ENCODE assay signal across 9 mouse cellular contexts in genomic region chr7:64286566-64286965, GRCm38 (mm10). TPM values are rescaled to one million over a fixed set of nuclear protein-coding genes. Genes with fewer than 3 reads are reported as not detected.
DNase-seq lines count a peak whose midpoint lies in the region; ATAC-seq and TF ChIP-seq lines count a peak whose summit lies in the region.
"Had no signal": no experiment of that assay in that cellular context is flagged by ENCODE, and none has a peak within 500 bp of the region (broad histone marks: within the 10 kb centered on the region; RNA-seq: fewer than 3 reads in every experiment).

No protein-coding gene starts in this region.

- no peak for TF ChIP-seq POLR2A in liver, adult 2 months (IDR thresholded peaks at IDR 0.05; ENCODE audit: extremely low read depth, insufficient read depth, low read length)

- TF ChIP-seq CTCF in liver, adult 2 months (IDR thresholded peaks at IDR 0.05; ENCODE audit: low read depth, low read length), result no peak

- intact Hi-C loops in gastrocnemius, postnatal 36 days (cut with DNase I), result loop anchor here (5.0 kb wide), 1 partner anchor 104 kb away; no protein-coding TSS in a partner anchor

- no peaks in the 10 kb centered on the region for H3K36me3 ChIP-seq in liver, adult 2 months (ENCODE audit: control insufficient read depth, insufficient read depth, low read length)
- no peaks in the 10 kb centered on the region for H3K36me3 ChIP-seq in forebrain, embryonic 16.5 days (ENCODE audit: control insufficient read depth, insufficient read depth)
- peaks cover 4% of the 10 kb centered on the region for H3K36me3 ChIP-seq in limb, embryonic 13.5 days
- H3K36me3 ChIP-seq in neural tube, embryonic 14.5 days (ENCODE audit: control insufficient read depth, insufficient read depth, low read length), result no peaks in the 10 kb centered on the region

- H3K4me3 ChIP-seq in liver, adult 2 months (ENCODE audit: insufficient read depth, low read depth, low read length), result no peak overlapping the region
- H3K4me3 ChIP-seq in forebrain, embryonic 16.5 days (replicated peaks; ENCODE audit: low read length), result no peak overlapping the region
- H3K4me3 ChIP-seq in limb, embryonic 13.5 days, result peak overlapping the region; percentile 82
- no peak overlapping the region for H3K4me3 ChIP-seq in neural tube, embryonic 14.5 days (ENCODE audit: low read depth, low read length)

- peak overlapping the region; percentile 70 for H3K4me2 ChIP-seq in forebrain, embryonic 16.5 days (ENCODE audit: low read length)
- peak overlapping the region; percentile 68 for H3K4me2 ChIP-seq in limb, embryonic 13.5 days (replicated peaks)
- peak overlapping the region; percentile 57; the same call in 1 of the 2 replicates for H3K4me2 ChIP-seq in neural tube, embryonic 14.5 days (ENCODE audit: low read depth, low read length)

- H3K27me3 ChIP-seq in liver, adult 2 months (ENCODE audit: control insufficient read depth, insufficient read depth, low read length), result no peaks in the 10 kb centered on the region; the same call in 1 of the 2 replicates
- no peaks in the 10 kb centered on the region for H3K27me3 ChIP-seq in forebrain, embryonic 16.5 days (replicated peaks; ENCODE audit: control insufficient read depth, insufficient read depth, low read length)
- no peaks in the 10 kb centered on the region for H3K27me3 ChIP-seq in limb, embryonic 13.5 days
- no peaks in the 10 kb centered on the region for H3K27me3 ChIP-seq in neural tube, embryonic 14.5 days (ENCODE audit: control insufficient read depth, insufficient read depth, low read length)
- H3K27me3 ChIP-seq: Patski had no signal

- no peak overlapping the region for H3K27ac ChIP-seq in liver, adult 2 months (replicated peaks; ENCODE audit: insufficient read depth, low read depth, low read length)
- H3K27ac ChIP-seq in forebrain, embryonic 16.5 days (ENCODE audit: low read length), result no peak overlapping the region
- H3K27ac ChIP-seq in limb, embryonic 13.5 days, result no peak overlapping the region
- no peak overlapping the region for H3K27ac ChIP-seq in neural tube, embryonic 14.5 days (ENCODE audit: low read depth, low read length)

- no peak for ATAC-seq in forebrain, embryonic 16.5 days
- no peak for ATAC-seq in limb, embryonic 13.5 days (ENCODE audit: low FRiP score, low read depth)
- no peak for ATAC-seq in neural tube, embryonic 14.5 days (ENCODE audit: low read depth)
- ATAC-seq in CD4-positive, CD25-positive, alpha-beta regulatory T cell, adult 4 months, result no peak

- peak; percentile 60 for DNase-seq in liver, adult 2 months (ENCODE audit: extremely low read depth, low read depth, low spot score)
- DNase-seq in liver, result no peak
- no peak for DNase-seq in spleen, adult 18-20 months
- no peak for DNase-seq in gastrocnemius, postnatal 36 days

- H3K9me3 ChIP-seq in forebrain, embryonic 16.5 days (ENCODE audit: control insufficient read depth, low read length), result no peaks in the 10 kb centered on the region
- H3K9me3 ChIP-seq in limb, embryonic 13.5 days, result no peaks in the 10 kb centered on the region
- H3K9me3 ChIP-seq in neural tube, embryonic 14.5 days (ENCODE audit: control insufficient read depth, low read length), result no peaks in the 10 kb centered on the region

- peaks cover 6% of the 10 kb centered on the region; the same call in 1 of the 2 replicates for H3K79me2 ChIP-seq in liver, adult 2 months (ENCODE audit: control insufficient read depth, insufficient read depth, low read length)

- no peak overlapping the region for H3K9ac ChIP-seq in liver, adult 2 months (ENCODE audit: low read depth, low read length)
- no peak overlapping the region for H3K9ac ChIP-seq in forebrain, embryonic 16.5 days (replicated peaks; ENCODE audit: low read depth, low read length)
- peak overlapping the region; percentile 82; the same call in 1 of the 2 replicates for H3K9ac ChIP-seq in limb, embryonic 13.5 days
- H3K9ac ChIP-seq in neural tube, embryonic 14.5 days (replicated peaks; ENCODE audit: low read depth, low read length), result no peak overlapping the region

- H3K4me1 ChIP-seq in liver, adult 2 months (ENCODE audit: control insufficient read depth, insufficient read depth, low read length), result peaks cover 17% of the 10 kb centered on the region
- peaks cover 9% of the 10 kb centered on the region for H3K4me1 ChIP-seq in forebrain, embryonic 16.5 days (replicated peaks; ENCODE audit: control insufficient read depth, insufficient read depth, low read length)
- 0 out of 2 replicates have a peak, but pooled peaks cover 7% of the 10 kb centered on the region for H3K4me1 ChIP-seq in limb, embryonic 13.5 days
- 0 out of 2 replicates have a peak, but pooled peaks cover 4% of the 10 kb centered on the region for H3K4me1 ChIP-seq in neural tube, embryonic 14.5 days (ENCODE audit: control insufficient read depth, insufficient read depth, low read length)

RNA-seq across cellular contexts. Expression of gene Mtmr10, which starts 0.9 kb away (rescaled TPM):
- total RNA-seq in liver, adult 2 months (2014; rRNA removed), result 18.6 and 23.1 TPM in 2 replicates
- polyA plus RNA-seq in liver, adult 2 months (2012; rRNA removed), result 7.0 and 7.1 TPM in 2 replicates
- polyA plus RNA-seq in forebrain, embryonic 16.5 days (2015; fragmentation: Nextera tagmentation; extraction: Ambion mirVana), result 8.8 and 9.3 TPM in 2 replicates
- polyA plus RNA-seq in limb, embryonic 13.5 days (2015; fragmentation: Nextera tagmentation; extraction: Ambion mirVana), result 12.2 and 12.7 TPM in 2 replicates
- 17.7 and 20.7 TPM in 2 replicates for polyA plus RNA-seq in neural tube, embryonic 14.5 days (2014; fragmentation: Nextera tagmentation; extraction: Ambion mirVana)
- 1 to 10 TPM; 4.7 to 7.4 TPM for polyA plus RNA-seq in CD4-positive, CD25-positive, alpha-beta regulatory T cell, adult 4 months (2017; shearing (Covaris generic))
- 10 to 100 TPM; 14.3 to 18.9 TPM for total RNA-seq in gastrocnemius, postnatal 36 days (2021)
